Mouse (Mus musculus): ENCODE results near the gene Disp2. TPM values are rescaled to one million over a fixed set of nuclear protein-coding genes. Genes with fewer than 3 reads are reported as not detected.

The Disp2 gene
- polyA plus RNA-seq, 1 experiment: 0.06 TPM

- H3K9me3 ChIP-seq: no peaks in the 10 kb centered on the region
- no peaks in the 10 kb centered on the region for H3K27me3 ChIP-seq (replicated peaks)
- peaks cover 54% of the 10 kb centered on the region for H3K4me1 ChIP-seq
- peaks cover 44% of the 10 kb centered on the region for H3K36me3 ChIP-seq (replicated peaks; ENCODE audit: low read length)
- TF ChIP-seq FLI1 (IDR thresholded peaks at IDR 0.05; ENCODE audit: low read length): no peak
- TF ChIP-seq GATA1 (IDR thresholded peaks at IDR 0.05; ENCODE audit: borderline replicate concordance, low read length): no peak
- peak within 1 kb of the TSS; percentile 100 for H3K4me3 ChIP-seq (replicated peaks)
Observed at GRCm38 (mm10) chr2:118745232-118745884, 34.2 kb upstream of the Disp2 start, which contains the start of gene Inafm2. TSS of gene Inafm2 (plus strand) at chr2:118745758.

GRCm38 (mm10) chr2:118745915-118746901 is 33.3 kb upstream of the Disp2 start:
- Histone ChIP-seq H3K4me1 (peaks cover 63% of the 10 kb centered on the region), H3K4me3 (replicated peaks) (peak overlapping the region; percentile 100), H3K27me3 (replicated peaks) (no peaks in the 10 kb centered on the region), H3K36me3 (replicated peaks; ENCODE audit: low read length) (peaks cover 53% of the 10 kb centered on the region), H3K9me3 (no peaks in the 10 kb centered on the region)
- TF ChIP-seq GATA1 (IDR thresholded peaks at IDR 0.05; ENCODE audit: borderline replicate concordance, low read length) (no peak), FLI1 (IDR thresholded peaks at IDR 0.05; ENCODE audit: low read length) (no peak)

- H3K9me3 ChIP-seq: no peaks in the 10 kb centered on the region
- no peaks in the 10 kb centered on the region for H3K27me3 ChIP-seq (replicated peaks)
- peak overlapping the region; percentile 100 for H3K4me3 ChIP-seq (replicated peaks)
- H3K4me1 ChIP-seq: peaks cover 68% of the 10 kb centered on the region
- H3K36me3 ChIP-seq (replicated peaks; ENCODE audit: low read length): peaks cover 65% of the 10 kb centered on the region
- TF ChIP-seq FLI1 (IDR thresholded peaks at IDR 0.05; ENCODE audit: low read length): no peak
- TF ChIP-seq GATA1 (IDR thresholded peaks at IDR 0.05; ENCODE audit: borderline replicate concordance, low read length): no peak
Observed at GRCm38 (mm10) chr2:118747301-118747960, 32.1 kb upstream of the Disp2 start.

- TF ChIP-seq GATA1 (IDR thresholded peaks at IDR 0.05; ENCODE audit: borderline replicate concordance, low read length): no peak
- no peak for TF ChIP-seq FLI1 (IDR thresholded peaks at IDR 0.05; ENCODE audit: low read length)
- Histone ChIP-seq H3K9me3 (no peaks in the 10 kb centered on the region), H3K36me3 (replicated peaks; ENCODE audit: low read length) (peaks cover 75% of the 10 kb centered on the region), H3K27me3 (replicated peaks) (no peaks in the 10 kb centered on the region), H3K4me3 (replicated peaks) (peak overlapping the region; percentile 100), H3K4me1 (peaks cover 66% of the 10 kb centered on the region)
Observed at GRCm38 (mm10) chr2:118749341-118749884, 30.1 kb upstream of the Disp2 start.

GRCm38 (mm10) chr2:118750476-118750875 is 29.0 kb upstream of the Disp2 start:
- no peaks in the 10 kb centered on the region for H3K27me3 ChIP-seq (replicated peaks)
- H3K4me1 ChIP-seq: peaks cover 68% of the 10 kb centered on the region
- TF ChIP-seq GATA1 (IDR thresholded peaks at IDR 0.05; ENCODE audit: borderline replicate concordance, low read length): no peak
- peak overlapping the region; percentile 100 for H3K4me3 ChIP-seq (replicated peaks)
- no peaks in the 10 kb centered on the region for H3K9me3 ChIP-seq
- H3K36me3 ChIP-seq (replicated peaks; ENCODE audit: low read length): peaks cover 86% of the 10 kb centered on the region

- TF ChIP-seq GATA1 (IDR thresholded peaks at IDR 0.05; ENCODE audit: borderline replicate concordance, low read length) (no peak), FLI1 (IDR thresholded peaks at IDR 0.05; ENCODE audit: low read length) (no peak)
- no peaks in the 10 kb centered on the region for H3K9me3 ChIP-seq
- peaks cover 84% of the 10 kb centered on the region for H3K4me1 ChIP-seq
- no peaks in the 10 kb centered on the region for H3K27me3 ChIP-seq (replicated peaks)
- peak overlapping the region; percentile 86 for H3K4me3 ChIP-seq (replicated peaks)
- peaks cover 85% of the 10 kb centered on the region for H3K36me3 ChIP-seq (replicated peaks; ENCODE audit: low read length)
Observed at GRCm38 (mm10) chr2:118751896-118752791, 27.4 kb upstream of the Disp2 start.

GRCm38 (mm10) chr2:118752792-118753108 is 26.8 kb upstream of the Disp2 start:
- TF ChIP-seq GATA1 (IDR thresholded peaks at IDR 0.05; ENCODE audit: borderline replicate concordance, low read length) (peak; percentile 46; the same call in 1 of the 3 replicates), FLI1 (IDR thresholded peaks at IDR 0.05; ENCODE audit: low read length) (no peak)
- peak overlapping the region; percentile 86 for H3K4me3 ChIP-seq (replicated peaks)
- H3K4me1 ChIP-seq: peaks cover 90% of the 10 kb centered on the region
- no peaks in the 10 kb centered on the region for H3K9me3 ChIP-seq
- no peaks in the 10 kb centered on the region for H3K27me3 ChIP-seq (replicated peaks)
- peaks cover 85% of the 10 kb centered on the region for H3K36me3 ChIP-seq (replicated peaks; ENCODE audit: low read length)

- TF ChIP-seq GATA1 (IDR thresholded peaks at IDR 0.05; ENCODE audit: borderline replicate concordance, low read length) (no peak), FLI1 (IDR thresholded peaks at IDR 0.05; ENCODE audit: low read length) (no peak)
- Histone ChIP-seq H3K4me1 (peaks cover 98% of the 10 kb centered on the region), H3K36me3 (replicated peaks; ENCODE audit: low read length) (peaks cover 82% of the 10 kb centered on the region), H3K27me3 (replicated peaks) (no peaks in the 10 kb centered on the region), H3K4me3 (replicated peaks) (peak overlapping the region; percentile 91), H3K9me3 (no peaks in the 10 kb centered on the region)
Observed at GRCm38 (mm10) chr2:118754143-118754542, 25.4 kb upstream of the Disp2 start.

Measured in megakaryocyte, embryonic 14.5 days (primary cell).